Mouse (Mus musculus) left cerebral cortex, adult 8-10 months (tissue): Measurements from ENCODE around the gene Fli1. TPM values are rescaled to one million over a fixed set of nuclear protein-coding genes. Genes with fewer than 3 reads are reported as not detected.

Experiments
- DNase-seq, 2 experiments: peaks; one replicate each; pipeline ENCODE4 v3.0.0; 2022; ENCODE audit warnings: low spot score in 2 of 2
- total RNA-seq, 4 experiments: library from RNA; stranded (reverse); gene quantifications; 2 replicates each; pipeline ENCODE4 v1.2.4; 2022

Gene Fli1
- total RNA-seq, 4 experiments from 2014 or later, result 4.2 to 7.7 (median 6.6) TPM

- no peak for DNase-seq
These were observed 73.4 kb downstream of the Fli1 start for GRCm38 (mm10) chr9:32469123-32469751.

GRCm38 (mm10) chr9:32468313-32468712 lies 74.3 kb downstream of the Fli1 start:
- no peak for DNase-seq

- DNase-seq, result no peak
These were observed 75.2 kb downstream of the Fli1 start for GRCm38 (mm10) chr9:32467443-32467842.

- no peak for DNase-seq
These were observed 75.8 kb downstream of the Fli1 start for GRCm38 (mm10) chr9:32466861-32467260.

- no peak for DNase-seq
These were observed 86.0 kb downstream of the Fli1 start for GRCm38 (mm10) chr9:32456707-32457106.

GRCm38 (mm10) chr9:32450161-32450560 lies 92.5 kb downstream of the Fli1 start:
- no peak for DNase-seq

GRCm38 (mm10) chr9:32448766-32449165 lies 93.9 kb downstream of the Fli1 start:
- no peak for DNase-seq

GRCm38 (mm10) chr9:32445789-32446188 lies 96.9 kb downstream of the Fli1 start:
- DNase-seq, result no peak

GRCm38 (mm10) chr9:32444453-32445201 lies 98.0 kb downstream of the Fli1 start:
- no peak for DNase-seq

GRCm38 (mm10) chr9:32443817-32444216 lies 98.8 kb downstream of the Fli1 start:
- no peak for DNase-seq

GRCm38 (mm10) chr9:32443115-32443514 lies 99.5 kb downstream of the Fli1 start:
- DNase-seq, result no peak

- DNase-seq, result no peak
These were observed 108.1 kb downstream of the Fli1 start for GRCm38 (mm10) chr9:32434241-32435213.

- DNase-seq, result no peak
These were observed 111.6 kb downstream of the Fli1 start for GRCm38 (mm10) chr9:32431061-32431460.

- DNase-seq, result no peak
These were observed 117.3 kb downstream of the Fli1 start for GRCm38 (mm10) chr9:32425321-32425720.

- DNase-seq, result no peak
These were observed 122.0 kb downstream of the Fli1 start for GRCm38 (mm10) chr9:32420711-32421110.

- DNase-seq, result no peak
These were observed 125.1 kb downstream of the Fli1 start for GRCm38 (mm10) chr9:32417466-32418116.

GRCm38 (mm10) chr9:32415952-32416351 lies 126.7 kb downstream of the Fli1 start:
- DNase-seq, result no peak

GRCm38 (mm10) chr9:32414956-32415355 lies 127.7 kb downstream of the Fli1 start:
- DNase-seq, result no peak

- DNase-seq, result no peak
These were observed 129.7 kb downstream of the Fli1 start for GRCm38 (mm10) chr9:32412836-32413580.

GRCm38 (mm10) chr9:32411507-32411906 lies 131.2 kb downstream of the Fli1 start:
- no peak for DNase-seq

- DNase-seq, result no peak
These were observed 132.0 kb downstream of the Fli1 start for GRCm38 (mm10) chr9:32410671-32411070.
